Mouse (Mus musculus) heart, adult 2 months (tissue): ENCODE measurements at regions not wholly inside any gene's neighbourhood (a gene's known extent, or its start where the extent isn't known, plus 50 kb on each side); places are given as distances from the start of the nearest gene placed in this dataset.
A peak's percentile ranks its signal among the peaks of the same experiment; 100 is the strongest.

ENCODE experiments used
- DNase-seq, 2 experiments: peaks; one replicate each; pipeline ENCODE4 v3.0.0; 2021
- H3K27ac ChIP-seq: fragments of 200-600 bp; 2 replicates; pipeline ENCODE4 v1.8.1; 2022
- H3K27me3 ChIP-seq: fragments of 200-500 bp; 2 replicates; pipeline ENCODE4 v1.6.1; 2012; ENCODE audit warnings: mild to moderate bottlenecking, low read length, inconsistent platforms, mixed read lengths; ENCODE audit not compliant: control insufficient read depth, insufficient read depth
- H3K36me3 ChIP-seq: fragments of 200-500 bp; 2 replicates; pipeline ENCODE4 v1.6.1; 2012; ENCODE audit warnings: low read length, inconsistent platforms; ENCODE audit not compliant: control insufficient read depth, insufficient read depth
- H3K4me1 ChIP-seq: fragments of 200-500 bp; 2 replicates; pipeline ENCODE4 v1.6.1; 2011; ENCODE audit warnings: low read length; ENCODE audit not compliant: control insufficient read depth, insufficient read depth
- H3K4me3 ChIP-seq: fragments of 200-600 bp; 2 replicates; pipeline ENCODE4 v1.8.1; 2022
- H3K79me2 ChIP-seq: fragments of 200-500 bp; replicated peaks from 2 replicates; pipeline ENCODE4 v1.6.1; 2012; ENCODE audit warnings: mild to moderate bottlenecking, inconsistent platforms, low read length, moderate library complexity, mixed read lengths; ENCODE audit not compliant: control insufficient read depth, insufficient read depth
- H3K9ac ChIP-seq: fragments of 200-500 bp; 2 replicates; pipeline ENCODE4 v1.6.1; 2012; ENCODE audit warnings: low read depth, mild to moderate bottlenecking, control low read depth, inconsistent platforms, low read length, mixed read lengths
- CTCF ChIP-seq: fragments of 200-600 bp; IDR thresholded peaks from 2 replicates; pipeline ENCODE4 v1.8.1; 2022; ENCODE audit warnings: antibody characterized with exemption, mild to moderate bottlenecking, moderate library complexity
- EP300 ChIP-seq: fragments of 200-500 bp; IDR thresholded peaks from 2 replicates; pipeline ENCODE4 v1.6.1; 2011; ENCODE audit warnings: low read depth, low read length, control low read depth; ENCODE audit not compliant: insufficient read depth
- POLR2A ChIP-seq: fragments of 200-500 bp; IDR thresholded peaks from 2 replicates; pipeline ENCODE4 v1.6.1; 2011; ENCODE audit warnings: mild to moderate bottlenecking, low read depth, low read length, control low read depth; ENCODE audit not compliant: insufficient read depth
- WGBS: fragments of 180-500 bp; shearing (Covaris S2); methylation state at CpG from one replicate; pipeline ENCODE4 v1.1.7; 2018; 5-methylcytosine and 5-hydroxymethylcytosine counted together
- intact Hi-C: fragments of 180-260 bp; cut with DNase I; formaldehyde crosslinking; loops from one replicate; pipeline ENCODE4 v1.15.1; 2025

DNA sequence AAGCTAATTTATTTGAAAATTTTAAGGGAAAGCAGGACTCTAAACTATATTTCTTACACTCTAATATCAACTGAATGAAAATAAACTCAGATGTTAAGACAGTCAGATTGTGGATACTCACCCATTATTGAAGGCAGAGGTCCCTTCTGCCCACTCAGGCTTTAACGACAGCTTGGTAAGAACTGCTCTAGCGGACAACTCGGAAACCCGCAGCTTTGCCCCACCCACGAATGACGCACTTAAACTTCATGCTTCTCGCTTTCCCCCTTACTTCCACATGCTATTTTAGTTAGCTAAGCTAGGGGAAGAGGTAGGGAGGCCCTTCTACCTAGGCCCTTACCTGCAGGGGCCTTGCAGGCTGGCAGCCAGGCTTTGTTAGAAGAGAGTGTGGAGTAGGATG, 50.8 kb upstream of the Elmo1 start:
- H3K36me3 ChIP-seq, result no peaks in the 10 kb centered on the region
- no peak overlapping the region for H3K9ac ChIP-seq
- no peak for TF ChIP-seq EP300
- no peak for TF ChIP-seq CTCF
- TF ChIP-seq POLR2A, result no peak
- H3K27me3 ChIP-seq, result no peaks in the 10 kb centered on the region
- intact Hi-C loops, result loop anchor here (2.0 to 5.0 kb wide), 4 partner anchors 51 to 253 kb away; partner anchors contain the start of gene Elmo1
- H3K4me1 ChIP-seq, result no peaks in the 10 kb centered on the region
- no peak overlapping the region for H3K27ac ChIP-seq
- H3K79me2 ChIP-seq, result no peaks in the 10 kb centered on the region
- H3K4me3 ChIP-seq, result no peak overlapping the region
- 89% methylated on average over 7 of the region's 7 CpGs for WGBS
- no peak for DNase-seq

DNA sequence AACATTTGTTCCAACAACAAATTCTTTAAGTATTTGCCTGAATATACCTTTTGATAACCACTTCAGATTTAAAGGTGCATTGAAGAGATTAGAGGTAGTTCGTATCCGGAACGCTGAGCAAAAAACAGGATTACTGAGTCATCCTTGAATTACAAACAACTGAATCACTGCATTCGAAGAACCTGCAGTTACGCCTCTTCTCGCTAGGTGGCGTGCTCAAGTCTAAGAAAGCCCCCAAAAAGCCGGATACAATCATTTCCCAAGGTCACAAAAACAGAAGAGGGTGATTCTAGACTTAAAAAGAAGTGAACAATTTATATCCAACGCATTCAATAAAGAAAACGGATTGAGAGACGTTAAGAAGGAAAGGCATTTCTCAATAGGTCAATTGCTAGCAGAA, 51.9 kb upstream of the Elmo1 start:
- 18% methylated on average over 11 of the region's 11 CpGs for WGBS
- DNase-seq, result peak; percentile 29 to 49
- Histone ChIP-seq H3K27ac (no peak overlapping the region), H3K79me2 (no peaks in the 10 kb centered on the region), H3K4me1 (no peaks in the 10 kb centered on the region), H3K9ac (no peak overlapping the region), H3K36me3 (no peaks in the 10 kb centered on the region), H3K4me3 (no peak overlapping the region), H3K27me3 (no peaks in the 10 kb centered on the region)
- intact Hi-C loops, result loop anchor here (1.0 to 5.0 kb wide), 5 partner anchors 52 to 254 kb away; partner anchors contain the start of gene Elmo1
- TF ChIP-seq CTCF, result peak; percentile 91
- no peak for TF ChIP-seq EP300

DNA sequence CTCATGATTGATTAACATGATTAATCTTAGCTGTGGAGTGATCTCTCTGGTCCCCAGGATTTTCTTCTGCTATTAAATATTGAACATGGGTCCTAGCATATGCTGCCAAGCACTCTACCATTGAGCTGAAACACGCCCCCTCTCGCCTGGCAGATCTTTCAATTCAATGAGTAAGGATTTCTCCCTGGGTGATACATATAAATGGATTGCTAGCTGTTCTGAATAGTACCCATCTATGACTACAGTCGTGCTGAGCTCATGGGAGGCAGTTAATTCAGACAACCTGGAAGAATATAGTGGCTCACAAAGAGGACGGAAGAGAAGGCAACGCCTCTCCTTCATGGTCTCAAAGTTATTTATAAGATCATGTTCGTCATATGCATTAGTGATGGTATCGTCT, 53.0 kb upstream of the Elmo1 start:
- H3K36me3 ChIP-seq, result no peaks in the 10 kb centered on the region
- no peak overlapping the region for H3K27ac ChIP-seq
- DNase-seq, result no peak
- 88% methylated on average over 7 of the region's 7 CpGs for WGBS
- TF ChIP-seq EP300 (no peak), POLR2A (no peak), CTCF (no peak)
- H3K4me3 ChIP-seq, result no peak overlapping the region
- H3K9ac ChIP-seq, result no peak overlapping the region
- no peaks in the 10 kb centered on the region for H3K79me2 ChIP-seq
- H3K27me3 ChIP-seq, result no peaks in the 10 kb centered on the region
- intact Hi-C loops, result loop anchor here (5.0 kb wide), 3 partner anchors 110 to 255 kb away; no protein-coding TSS in a partner anchor
- H3K4me1 ChIP-seq, result no peaks in the 10 kb centered on the region

DNA sequence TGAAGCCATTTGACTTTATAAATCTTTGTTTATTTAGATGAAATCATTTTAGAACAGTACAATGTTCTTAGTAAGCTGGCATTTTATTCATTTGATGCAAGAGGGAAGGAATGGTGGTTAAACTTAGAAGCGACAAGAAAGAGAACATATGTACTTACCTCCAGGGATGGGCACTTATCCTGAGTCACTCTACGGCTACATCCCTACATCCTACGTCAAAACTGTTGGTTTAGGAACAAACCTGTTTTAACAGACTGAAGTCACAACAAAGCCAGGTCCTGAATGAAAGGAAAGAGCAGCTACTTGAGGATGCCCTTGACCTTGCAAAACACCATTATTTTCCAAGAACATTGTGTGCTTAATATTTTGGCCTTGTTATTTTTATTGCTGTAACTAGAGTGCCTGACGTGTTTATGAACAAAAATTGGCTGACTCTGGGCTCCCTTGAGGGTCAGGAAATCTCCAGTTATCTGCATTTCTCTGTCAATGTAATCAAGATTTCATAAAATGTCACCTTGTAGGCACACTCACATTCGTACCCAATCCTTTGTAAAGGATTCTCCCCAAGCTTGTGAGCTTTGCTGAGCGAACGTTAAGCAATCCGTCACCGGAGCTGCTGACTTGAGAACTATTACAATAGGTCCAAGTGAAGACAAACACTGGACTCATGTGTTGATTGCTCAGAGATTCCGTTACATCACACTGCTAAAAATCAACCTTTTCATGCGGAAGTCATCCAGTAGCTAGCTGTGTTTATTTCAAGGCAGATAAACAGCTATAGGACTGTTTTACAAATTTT, 56.3 kb upstream of the Elmo1 start:
- no peaks in the 10 kb centered on the region for H3K79me2 ChIP-seq
- H3K27me3 ChIP-seq, result no peaks in the 10 kb centered on the region
- no peak overlapping the region for H3K9ac ChIP-seq
- no peak for TF ChIP-seq CTCF
- TF ChIP-seq POLR2A, result no peak
- no peak for TF ChIP-seq EP300
- H3K4me3 ChIP-seq, result no peak overlapping the region
- H3K27ac ChIP-seq, result no peak overlapping the region
- DNase-seq, result peak in 1 of 2 experiments; percentile 7
- intact Hi-C loops, result no loop called here
- no peaks in the 10 kb centered on the region for H3K36me3 ChIP-seq
- WGBS, result 51% methylated on average over 11 of the region's 11 CpGs
- H3K4me1 ChIP-seq, result no peaks in the 10 kb centered on the region

DNA sequence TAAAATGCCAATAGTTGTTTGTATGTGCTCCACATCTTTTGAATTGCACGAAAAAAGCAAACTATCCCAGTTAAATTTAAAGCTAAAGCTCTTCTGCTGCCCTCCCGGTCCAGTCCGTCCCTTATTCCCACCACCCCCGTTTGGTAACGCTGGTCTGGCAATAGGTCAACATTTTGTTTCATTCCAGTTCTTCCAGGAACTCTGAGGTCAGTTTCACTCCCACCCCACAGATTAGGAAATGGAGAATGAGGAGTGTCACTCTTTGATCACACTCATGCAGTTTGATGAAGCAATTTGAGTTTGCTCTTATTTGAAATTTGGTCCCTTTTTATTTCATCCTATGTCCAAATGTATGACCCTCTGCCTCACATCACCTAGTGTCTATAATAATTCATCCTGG, 58.7 kb upstream of the Elmo1 start:
- Histone ChIP-seq H3K4me1 (no peaks in the 10 kb centered on the region), H3K36me3 (no peaks in the 10 kb centered on the region), H3K27ac (no peak overlapping the region), H3K9ac (no peak overlapping the region), H3K4me3 (no peak overlapping the region), H3K79me2 (no peaks in the 10 kb centered on the region), H3K27me3 (no peaks in the 10 kb centered on the region)
- TF ChIP-seq EP300 (no peak), CTCF (no peak), POLR2A (no peak)
- 56% methylated on average over 5 of the region's 5 CpGs for WGBS
- DNase-seq, result no peak
- intact Hi-C loops, result no loop called here

DNA sequence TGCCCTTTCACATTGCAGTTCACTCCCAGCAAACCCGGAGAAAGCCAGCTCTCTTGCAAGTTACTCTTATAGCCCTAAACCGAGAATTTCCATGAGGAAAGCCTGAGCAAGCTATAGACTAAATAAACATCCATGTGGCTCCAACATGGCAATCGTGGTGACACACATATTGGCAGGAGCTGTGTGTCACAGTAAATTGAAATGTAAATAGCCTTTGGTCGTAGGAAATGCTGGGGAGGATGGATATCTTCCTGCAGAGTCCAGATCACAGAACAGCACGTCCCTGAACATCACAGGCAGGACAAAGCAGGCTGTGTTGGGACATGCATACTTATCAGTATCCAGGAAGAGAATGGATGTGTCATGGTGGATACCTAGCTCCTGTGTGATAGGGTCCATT, 59.3 kb upstream of the Elmo1 start:
- H3K4me1 ChIP-seq, result no peaks in the 10 kb centered on the region
- no peak for DNase-seq
- intact Hi-C loops, result no loop called here
- TF ChIP-seq EP300 (no peak), CTCF (no peak), POLR2A (no peak)
- 45% methylated on average over 5 of the region's 5 CpGs for WGBS
- no peaks in the 10 kb centered on the region for H3K27me3 ChIP-seq
- no peaks in the 10 kb centered on the region for H3K79me2 ChIP-seq
- H3K9ac ChIP-seq, result no peak overlapping the region
- H3K36me3 ChIP-seq, result no peaks in the 10 kb centered on the region
- no peak overlapping the region for H3K27ac ChIP-seq
- no peak overlapping the region for H3K4me3 ChIP-seq
